Mouse (Mus musculus): ENCODE data around the gene Tmem260.
A peak's percentile ranks its signal among the peaks of the same experiment; 100 is the strongest.
"Not testable (repeated sequence)": the region's sequence is repeated elsewhere in the genome, so short reads cannot be mapped to it uniquely, and the experiment has no call there.

The Tmem260 gene

DNA sequence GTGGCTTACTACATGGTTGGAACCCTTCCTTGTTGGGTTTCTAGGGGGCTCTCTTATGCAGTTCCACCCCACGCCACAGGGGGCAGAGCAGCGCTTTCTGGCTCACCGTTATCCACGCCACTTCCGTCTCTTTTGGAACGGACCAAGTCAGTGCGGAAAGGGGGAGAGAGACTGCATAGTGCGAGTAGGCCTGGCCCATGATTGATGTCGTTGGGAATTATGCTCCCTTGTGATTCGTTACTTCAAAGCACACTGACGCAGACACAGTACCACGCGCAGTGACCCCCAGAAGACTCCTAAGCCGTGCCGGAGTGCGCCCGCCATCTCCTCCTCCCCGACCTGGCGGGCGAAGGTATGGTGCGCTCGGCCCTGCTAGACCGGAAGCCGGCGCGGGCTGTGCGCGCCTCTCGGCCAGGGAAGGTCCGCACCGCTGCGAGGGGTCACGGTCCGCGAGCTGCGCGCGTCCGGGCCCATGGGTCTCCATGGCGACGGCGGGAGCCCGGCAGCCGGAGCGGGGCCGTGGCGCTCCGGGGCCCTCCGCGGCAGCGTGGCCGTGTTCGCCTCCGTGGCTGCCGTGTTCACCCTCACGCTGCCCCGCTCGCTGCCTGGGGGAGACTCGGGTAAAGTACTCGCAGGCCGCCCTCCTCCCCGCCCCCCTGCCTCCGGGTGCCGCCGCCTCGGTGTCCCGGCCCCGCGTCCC, at the start of gene Tmem260:
Tmem260 (plus strand) TSS at position 141 of the 700 bp plus-strand sequence.
- peak; percentile 97 for DNase-seq

DNA sequence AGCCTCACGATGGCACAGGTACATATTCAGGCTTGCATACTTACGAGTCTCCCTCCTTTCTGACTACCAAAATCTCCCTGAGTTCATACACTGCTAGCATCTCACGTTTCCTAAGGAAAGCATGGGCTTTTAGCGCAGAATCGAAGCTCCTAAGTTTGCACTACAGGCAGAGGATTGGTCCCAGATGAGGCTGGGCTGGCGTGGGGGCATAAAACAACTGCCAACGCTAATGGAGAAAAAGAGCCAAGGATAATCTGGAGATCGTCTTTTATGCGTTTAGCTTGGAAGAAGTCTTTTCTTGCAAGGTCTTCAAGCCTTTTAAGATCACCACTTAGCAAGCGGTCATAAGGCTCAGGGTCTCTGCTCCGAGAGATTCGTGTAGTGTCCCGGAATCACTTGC, 39.8 kb upstream of the Tmem260 start:
- DNase-seq = no peak

DNA sequence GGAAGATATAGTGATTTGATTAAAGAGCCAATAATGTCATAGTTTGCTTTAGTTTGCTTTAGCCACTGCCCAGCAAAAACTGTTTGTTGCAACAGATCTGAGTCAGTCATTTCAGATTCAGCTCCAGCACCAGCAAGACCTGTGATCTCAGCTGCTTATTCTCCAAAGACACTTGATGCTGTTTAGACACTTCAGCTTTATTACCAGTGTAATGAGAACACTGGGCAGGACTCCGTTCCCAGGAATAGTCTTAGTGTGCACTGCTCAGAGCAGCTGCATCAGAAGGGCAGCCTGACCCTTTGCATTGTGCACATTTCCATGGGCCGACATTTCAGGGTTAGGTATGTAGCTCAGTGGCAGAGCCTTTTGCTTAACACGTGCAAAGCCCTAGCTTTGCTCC, 28.9 kb upstream of the Tmem260 start:
- DNase-seq = no peak

DNA sequence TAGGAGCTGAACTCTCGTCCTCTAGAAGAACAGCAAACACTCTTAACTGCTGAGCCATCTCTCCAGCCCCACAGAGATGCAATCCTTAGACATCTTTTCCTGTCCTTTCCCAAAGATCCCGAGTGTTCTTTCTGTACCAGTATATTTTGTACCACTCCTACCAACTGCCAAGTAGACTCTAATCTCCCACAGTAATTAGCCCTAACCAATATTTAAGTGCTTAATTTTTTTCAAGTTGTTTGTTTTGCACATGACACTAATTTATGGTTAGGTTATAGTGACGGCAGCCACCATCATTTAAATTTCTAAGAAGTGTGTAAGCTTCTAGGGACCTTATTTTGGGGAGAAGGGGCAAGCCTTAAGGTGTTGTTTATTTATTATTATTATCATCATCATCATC, 27.7 kb upstream of the Tmem260 start:
- DNase-seq = no peak

- DNase-seq = peak; percentile 72
These were observed 27.3 kb upstream of the Tmem260 start for GRCm38 (mm10) chr14:48418672-48419071.

GRCm38 (mm10) chr14:48421476-48421875, 24.4 kb upstream of the Tmem260 start:
- DNase-seq = peak; percentile 11

GRCm38 (mm10) chr14:48421996-48422395, 23.9 kb upstream of the Tmem260 start:
- peak; percentile 66 for DNase-seq

- DNase-seq = peak; percentile 29
These were observed 23.5 kb upstream of the Tmem260 start for GRCm38 (mm10) chr14:48422436-48422835.

- DNase-seq = peak; percentile 32
These were observed 23.0 kb upstream of the Tmem260 start for GRCm38 (mm10) chr14:48422901-48423300.

DNA sequence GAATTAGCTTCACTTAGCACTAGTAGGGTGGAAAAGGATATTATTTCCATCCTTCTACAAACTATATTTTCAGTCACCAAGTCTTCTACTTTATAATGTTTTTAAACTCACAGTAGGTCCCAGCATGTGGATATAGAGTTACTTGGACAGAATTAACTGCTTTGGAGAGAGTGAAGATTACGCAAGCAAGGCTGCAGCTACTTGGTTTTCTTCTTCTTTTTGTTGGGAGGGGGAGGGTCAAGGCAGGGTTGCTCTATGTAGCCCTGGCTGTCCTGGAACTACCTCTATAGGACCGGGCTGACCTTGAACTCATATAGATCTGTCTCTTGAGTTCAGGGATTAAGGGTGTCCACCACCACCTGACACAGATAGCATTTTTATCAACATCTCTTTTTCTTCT, 13.9 kb upstream of the Tmem260 start:
- no peak for DNase-seq

DNA sequence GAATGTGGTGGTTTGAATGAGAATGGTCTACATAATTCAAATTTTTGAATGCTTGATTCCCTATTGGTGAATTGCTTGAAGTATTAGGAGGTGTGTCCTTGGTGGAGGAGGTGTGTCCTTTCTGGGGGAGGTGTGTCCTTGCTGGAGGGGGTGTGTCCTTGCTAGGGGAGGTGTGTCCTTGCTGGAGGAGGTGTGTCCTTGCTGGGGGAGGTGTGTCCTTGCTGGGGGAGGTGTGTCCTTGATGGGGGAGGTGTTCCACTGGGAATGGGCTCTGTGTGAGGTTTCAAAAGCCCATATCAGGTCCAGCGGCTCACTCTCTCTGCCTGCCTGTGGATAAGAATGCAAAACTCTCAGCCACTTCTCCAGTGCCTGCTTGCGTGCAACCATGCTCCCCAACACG, 2.1 kb upstream of the Tmem260 start:
- DNase-seq = no peak

DNA sequence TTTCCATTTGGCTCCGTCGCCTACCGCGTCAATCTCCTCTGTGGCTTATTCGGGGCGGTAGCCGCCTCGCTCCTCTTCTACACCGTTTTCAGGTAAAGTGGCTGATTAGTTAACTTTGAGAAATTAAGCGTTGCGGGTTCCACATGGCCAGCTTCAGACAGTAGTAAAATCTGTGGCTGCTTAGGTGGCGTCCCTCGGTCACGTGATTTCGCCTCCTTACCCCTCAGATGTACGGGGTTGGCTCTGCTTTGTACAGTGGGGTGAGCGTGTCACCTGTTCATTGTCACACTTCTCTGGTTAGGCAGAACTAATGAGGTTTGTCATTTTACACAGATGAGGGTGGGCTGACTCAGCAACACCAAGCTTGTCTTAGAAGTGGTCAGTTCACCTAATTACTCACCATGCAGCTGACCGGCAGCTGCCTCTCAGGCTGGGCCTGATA, 6.1 kb downstream of the Tmem260 start:
- DNase-seq = peak; percentile 66

DNA sequence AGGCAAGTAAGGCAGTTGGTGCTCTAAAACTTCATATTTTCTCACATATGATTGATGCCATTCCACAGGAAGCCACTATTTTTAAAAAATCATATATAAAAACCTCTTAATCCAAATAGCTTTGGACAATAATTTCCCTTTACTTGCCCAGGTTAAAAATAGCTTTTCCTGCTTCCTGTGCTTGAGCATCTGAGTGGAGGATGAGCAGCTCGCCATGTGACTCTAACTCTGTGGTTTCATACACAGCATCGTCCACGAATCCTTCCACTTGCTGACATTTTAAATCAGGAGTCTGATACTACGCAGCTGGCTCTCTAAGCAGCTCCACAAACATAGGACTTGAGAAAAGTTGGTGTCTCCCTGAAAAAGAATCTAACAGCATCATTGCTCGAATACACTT, 7.5 kb downstream of the Tmem260 start:
- DNase-seq = no peak

DNA sequence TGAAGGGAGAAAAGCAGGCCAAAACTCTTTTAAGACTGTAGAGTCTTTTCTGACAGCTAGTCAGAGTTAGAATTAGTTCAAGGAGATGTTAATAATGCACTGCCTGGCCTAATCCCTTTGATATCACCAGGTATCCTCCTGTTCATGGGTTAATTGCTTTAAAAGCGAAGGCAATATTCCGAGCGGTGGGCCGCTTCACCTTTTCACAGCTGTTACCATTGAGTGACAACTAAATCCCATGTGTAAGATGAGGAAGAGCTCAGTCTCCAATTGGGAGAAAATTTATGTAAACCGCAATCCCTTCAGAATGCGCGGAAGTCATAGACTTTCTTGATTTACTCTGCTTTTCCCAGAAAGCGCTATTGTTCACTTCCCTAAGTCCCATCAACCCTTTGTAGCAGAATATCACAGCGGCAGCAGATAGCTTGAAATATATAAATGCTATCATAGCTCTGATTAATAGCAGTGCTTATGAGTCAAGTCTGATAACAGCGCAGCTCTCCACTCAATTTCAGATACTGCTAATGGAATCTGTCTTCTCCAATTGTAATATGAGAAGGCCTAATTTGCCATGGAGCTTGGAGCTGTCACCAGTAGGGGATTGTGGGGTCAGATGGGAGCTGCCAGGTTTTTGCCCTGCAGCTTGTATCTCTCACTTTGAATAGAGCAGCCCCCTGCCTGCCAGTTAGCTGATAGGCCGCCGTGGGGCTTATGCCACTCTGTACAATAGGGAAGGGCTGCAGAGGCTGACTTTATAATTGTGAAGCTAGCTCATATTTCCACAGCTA, 10.6 kb downstream of the Tmem260 start:
- peak; percentile 58 for DNase-seq

GRCm38 (mm10) chr14:48457288-48457938, 11.5 kb downstream of the Tmem260 start:
- DNase-seq = no peak

- no peak for DNase-seq
These were observed 13.0 kb downstream of the Tmem260 start for GRCm38 (mm10) chr14:48458901-48459300.

DNA sequence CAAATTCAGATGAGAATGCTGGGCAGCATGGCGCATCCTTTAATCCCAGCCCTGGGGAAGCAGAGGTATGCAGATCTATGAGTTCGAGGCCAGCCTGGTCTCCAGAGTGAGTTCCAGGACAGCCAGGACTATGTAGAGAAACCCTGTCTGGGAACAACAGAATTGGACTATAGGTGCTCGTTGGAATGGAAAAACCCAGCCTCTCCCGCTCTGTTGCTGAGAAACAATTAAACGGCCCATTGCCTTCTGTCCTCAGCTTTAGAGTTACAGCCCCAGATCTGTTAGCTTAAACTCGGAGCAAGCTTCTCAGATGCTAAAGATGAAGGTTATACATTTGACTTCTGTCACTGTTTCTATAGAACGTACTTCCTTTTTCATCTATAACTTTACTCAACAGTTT, 22.4 kb downstream of the Tmem260 start:
- no peak for DNase-seq

DNA sequence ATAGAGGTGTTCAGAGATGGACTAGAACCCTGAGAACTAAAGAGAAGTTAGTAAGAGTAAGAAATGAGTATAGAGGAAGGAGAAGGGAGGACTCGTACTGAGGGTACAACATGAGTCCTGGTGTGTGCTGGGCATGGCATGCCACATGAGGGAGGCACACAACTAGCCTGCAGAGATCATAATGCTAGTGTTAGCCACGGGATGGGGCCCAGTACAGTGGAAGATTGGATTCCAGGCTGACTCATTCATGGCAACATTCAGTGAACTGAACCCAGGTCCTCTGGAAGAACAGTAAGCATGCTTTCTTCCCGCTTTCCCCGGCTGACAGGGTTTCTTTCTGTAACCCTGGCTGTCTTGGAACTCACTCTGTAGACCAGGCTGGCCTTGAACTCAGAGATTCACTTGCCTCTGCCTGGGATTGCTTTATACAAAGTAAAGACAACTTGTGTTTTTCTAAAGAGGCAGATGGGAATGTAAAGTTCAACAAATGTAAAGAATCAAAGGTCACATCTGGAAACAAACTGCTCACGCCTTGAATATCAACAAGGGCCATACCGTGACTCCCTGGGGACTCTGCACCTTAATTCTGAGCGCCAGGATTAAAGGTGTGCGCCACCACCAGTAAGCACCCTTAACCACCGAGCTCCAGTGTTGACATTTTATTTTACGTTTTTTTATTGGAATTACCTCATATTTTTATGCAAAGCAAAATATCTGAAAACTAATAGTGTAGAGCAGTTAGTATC, 25.0 kb downstream of the Tmem260 start:
- DNase-seq = no peak

GRCm38 (mm10) chr14:48472179-48472578, 26.3 kb downstream of the Tmem260 start:
- DNase-seq = no peak

- DNase-seq = peak; percentile 22
These were observed 29.4 kb downstream of the Tmem260 start for GRCm38 (mm10) chr14:48475370-48475769.

- DNase-seq = not testable (repeated sequence)
These were observed 29.9 kb downstream of the Tmem260 start for GRCm38 (mm10) chr14:48475834-48476233.

DNA sequence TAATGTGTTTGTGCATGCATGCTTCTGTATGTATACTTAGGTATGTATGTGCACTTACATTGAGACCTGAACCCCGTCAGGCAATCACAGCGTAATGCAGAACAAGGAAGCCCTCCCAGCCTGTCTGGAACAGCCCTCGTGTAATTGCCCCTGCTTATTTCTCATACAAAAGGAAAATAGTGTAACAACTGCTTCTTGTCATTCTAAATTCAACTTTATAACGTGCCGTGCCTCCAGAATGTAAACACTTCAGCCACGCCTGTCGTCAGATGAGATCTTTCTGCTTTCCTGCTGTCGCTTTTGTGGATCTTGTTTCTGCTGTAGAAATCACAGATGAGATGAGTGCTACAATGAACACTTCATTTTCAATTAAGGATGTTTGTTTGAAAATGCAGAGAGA, 30.4 kb downstream of the Tmem260 start:
- no peak for DNase-seq

DNA sequence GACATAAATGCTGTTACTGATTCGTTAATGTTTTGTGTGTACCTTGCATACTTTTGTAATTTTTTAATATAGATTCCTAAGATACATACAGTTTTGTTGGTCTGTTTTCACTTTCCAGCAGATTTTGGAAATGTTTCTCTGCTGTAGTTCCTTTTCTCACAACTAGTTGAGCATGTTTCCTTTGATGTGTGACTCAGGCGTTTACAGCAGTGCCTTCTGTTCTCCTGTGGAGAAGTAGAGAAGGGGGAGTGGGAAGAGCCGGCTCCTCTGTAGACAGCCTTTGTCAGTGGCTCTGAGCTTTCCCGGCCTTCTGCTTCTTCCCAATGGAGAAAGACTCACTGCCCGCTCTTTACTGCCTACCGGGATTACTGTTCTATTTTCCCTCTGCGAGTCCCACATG, 35.7 kb downstream of the Tmem260 start:
- no peak for DNase-seq
